Mouse (Mus musculus) MEL (cell line): ENCODE measurements at regions not wholly inside any gene's neighbourhood (a gene's known extent, or its start where the extent isn't known, plus 50 kb on each side); places are given as distances from the start of the nearest gene placed in this dataset.

Experiments used
- MAFK ChIP-seq: IDR thresholded peaks from 2 replicates; pipeline ENCODE4 v1.6.1; 2011; ENCODE audit warnings: low read depth, mild to moderate bottlenecking, low read length, improper control_type of control experiment, borderline replicate concordance
- POLR2AphosphoS5 ChIP-seq: IDR thresholded peaks from 2 replicates; pipeline ENCODE4 v1.6.1; 2012; ENCODE audit warnings: low read depth, borderline replicate concordance, mild to moderate bottlenecking, inconsistent platforms, low read length, moderate library complexity, mixed read lengths

GRCm38 (mm10) chr17:49190337-49190736 lies 237.8 kb upstream of the Mocs1 start:
- TF ChIP-seq MAFK = no peak
- TF ChIP-seq POLR2AphosphoS5 = no peak
